Mouse (Mus musculus) hindbrain, postnatal 0 days (tissue): ENCODE measurements around the gene Sun3. TPM values are rescaled to one million over a fixed set of nuclear protein-coding genes. Genes with fewer than 3 reads are reported as not detected.

Experiments used
- ATAC-seq: fragments of 200-750 bp; cut with Nextera tagmentation; 2 replicates; pipeline ENCODE4 v1.8.0; 2017; ENCODE audit warnings: mild to moderate bottlenecking, moderate TSS enrichment, moderate library complexity
- DNase-seq: peaks from one replicate; pipeline ENCODE4 v3.0.0-alpha.2; 2015; ENCODE audit warnings: low spot score
- H3K27ac ChIP-seq: fragments of 300-500 bp; sonication (generic); 2 replicates; pipeline ENCODE4 v1.5.1; 2014; ENCODE audit warnings: mild to moderate bottlenecking
- H3K27me3 ChIP-seq: fragments of 300-500 bp; sonication (generic); 2 replicates; pipeline ENCODE4 v1.6.1; 2014; ENCODE audit warnings: low read length, mixed read lengths; ENCODE audit not compliant: insufficient read depth
- H3K36me3 ChIP-seq: fragments of 300-500 bp; sonication (generic); 2 replicates; pipeline ENCODE4 v1.6.1; 2014; ENCODE audit warnings: low read length, mixed read lengths; ENCODE audit not compliant: insufficient read depth
- H3K4me1 ChIP-seq: fragments of 300-500 bp; sonication (generic); 2 replicates; pipeline ENCODE4 v1.6.1; 2014; ENCODE audit warnings: antibody characterized with exemption, low read length, mixed read lengths; ENCODE audit not compliant: insufficient read depth
- H3K4me2 ChIP-seq: fragments of 300-500 bp; sonication (generic); 2 replicates; pipeline ENCODE4 v1.6.1; 2014; ENCODE audit warnings: low read depth, mild to moderate bottlenecking, low read length, moderate library complexity, mixed read lengths
- H3K4me3 ChIP-seq: fragments of 300-500 bp; sonication (generic); 2 replicates; pipeline ENCODE4 v1.5.1; 2014; ENCODE audit warnings: low read length
- H3K9ac ChIP-seq: fragments of 300-500 bp; sonication (generic); replicated peaks from 2 replicates; pipeline ENCODE4 v1.6.1; 2014; ENCODE audit warnings: mild to moderate bottlenecking, low read length, moderate library complexity, mixed read lengths
- H3K9me3 ChIP-seq: fragments of 300-500 bp; sonication (generic); 2 replicates; pipeline ENCODE4 v1.6.1; 2016; ENCODE audit warnings: low read length, mixed read lengths
- CTCF ChIP-seq: IDR thresholded peaks from 2 replicates; pipeline ENCODE4 v1.5.1; 2016; ENCODE audit warnings: antibody characterized with exemption, control low read depth, low read depth
- WGBS: fragments of 180-500 bp; shearing (Covaris S2); extraction: QIAGEN DNeasy Blood & Tissue Kit; methylation state at CpG from one replicate; pipeline ENCODE4 v1.1.7; 2014; 5-methylcytosine and 5-hydroxymethylcytosine counted together
- polyA plus RNA-seq: library from polyadenylated mRNA; unstranded; fragments of >200 nt; fragmentation: Nextera tagmentation; extraction: Ambion mirVana; gene quantifications from 2 replicates; pipeline ENCODE4 v1.2.1, GENCODE M21; 2015
- total RNA-seq: library from RNA; depleted of rRNA; stranded (reverse); fragments of >200 nt; gene quantifications from 2 replicates; pipeline ENCODE4 v1.2.3, GENCODE M21; 2014; rRNA removed

Gene Sun3
- total and polyA plus RNA-seq, 2 experiments from 2014 or later = 0.29 TPM; not detected in 1

DNA sequence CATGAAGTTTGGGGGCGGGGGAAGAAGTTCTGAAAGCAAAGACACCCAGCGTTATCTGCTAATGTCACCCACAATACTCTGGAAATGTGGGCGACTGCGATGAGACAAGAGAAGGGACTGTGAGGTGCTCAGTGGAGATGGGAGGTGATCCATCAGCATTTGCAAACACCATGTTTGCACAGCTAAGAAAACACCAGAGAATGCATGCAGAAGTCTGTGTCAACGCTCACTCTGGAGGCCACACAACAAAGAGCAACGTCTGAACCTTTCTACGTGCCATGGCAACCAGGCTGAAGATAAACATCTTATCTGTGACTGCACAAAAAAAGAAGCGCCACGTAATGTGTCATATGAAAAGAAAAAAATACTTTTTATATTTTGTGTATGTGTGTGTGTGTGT is 78.3 kb downstream of the Sun3 start:
- WGBS = 71% methylated on average over 9 of the region's 9 CpGs

GRCm38 (mm10) chr11:8968094-8968493 is 80.7 kb downstream of the Sun3 start:
- Histone ChIP-seq H3K27me3 (no peaks in the 10 kb centered on the region), H3K9ac (no peak overlapping the region), H3K9me3 (no peaks in the 10 kb centered on the region), H3K36me3 (no peaks in the 10 kb centered on the region), H3K4me2 (no peak overlapping the region), H3K4me1 (no peaks in the 10 kb centered on the region), H3K4me3 (no peak overlapping the region), H3K27ac (no peak overlapping the region)
- no peak for ATAC-seq
- TF ChIP-seq CTCF = no peak
- no peak for DNase-seq
- 97% methylated on average over 7 of the region's 7 CpGs for WGBS

More for the DNA sequence above, 78.3 kb downstream of the Sun3 start:
- no peaks in the 10 kb centered on the region for H3K27me3 ChIP-seq
- ATAC-seq (no peak), DNase-seq (no peak)
- no peaks in the 10 kb centered on the region for H3K36me3 ChIP-seq
- no peak overlapping the region for H3K9ac ChIP-seq
- no peak overlapping the region for H3K27ac ChIP-seq
- H3K4me1 ChIP-seq = no peaks in the 10 kb centered on the region
- H3K9me3 ChIP-seq = no peaks in the 10 kb centered on the region
- H3K4me2 ChIP-seq = no peak overlapping the region
- no peak for TF ChIP-seq CTCF
- H3K4me3 ChIP-seq = no peak overlapping the region

Other genes starting within 250 kb of the Sun3 start
- gene Pkd1l1, start 75.7 kb downstream of the Sun3 start, total RNA-seq = 0.37 and 0.40 TPM in 2 replicates
- gene Pkd1l1, start 75.7 kb downstream of the Sun3 start, polyA plus RNA-seq = 0.19 and 0.33 TPM in 2 replicates
- gene Hus1, start 37.8 kb downstream of the Sun3 start, total RNA-seq = 17.3 and 20.0 TPM in 2 replicates
- 9.5 and 10.1 TPM in 2 replicates for gene Hus1, start 37.8 kb downstream of the Sun3 start, polyA plus RNA-seq
- 2.2 and 5.3 TPM in 2 replicates for gene Gm11992, start 397 bp downstream of the Sun3 start, total RNA-seq
- 2.2 and 3.7 TPM in 2 replicates for gene Gm11992, start 397 bp downstream of the Sun3 start, polyA plus RNA-seq
- 4.3 and 6.5 TPM in 2 replicates for gene Upp1, start 69.1 kb upstream of the Sun3 start, total RNA-seq
- gene Upp1, start 69.1 kb upstream of the Sun3 start, polyA plus RNA-seq = 5.1 and 6.3 TPM in 2 replicates
- gene Abca13, start 143.0 kb upstream of the Sun3 start, total RNA-seq = 0.04 and 0.05 TPM in 2 replicates
- gene Abca13, start 143.0 kb upstream of the Sun3 start, polyA plus RNA-seq = 0.04 and 0.05 TPM in 2 replicates